Mouse (Mus musculus): ENCODE measurements around the gene Pycard. TPM values are rescaled to one million over a fixed set of nuclear protein-coding genes. Genes with fewer than 3 reads are reported as not detected.

The Pycard gene
- polyA plus RNA-seq, 1 experiment from 2014 or later = 387 TPM

- no peak for DNase-seq (ENCODE audit: low spot score)
Measured at GRCm38 (mm10) chr7:128003688-128004087, 10.0 kb upstream of the Pycard start, which contains the start of gene Trim72. Trim72 (plus strand) TSS chr7:128003949.

GRCm38 (mm10) chr7:128003098-128003497, 9.4 kb upstream of the Pycard start:
- no peak for DNase-seq (ENCODE audit: low spot score)

GRCm38 (mm10) chr7:128000068-128000950, 6.6 kb upstream of the Pycard start:
- no peak for DNase-seq (ENCODE audit: low spot score)

- DNase-seq (ENCODE audit: low spot score) = no peak
Measured at GRCm38 (mm10) chr7:127999436-127999835, 5.8 kb upstream of the Pycard start.

GRCm38 (mm10) chr7:127992488-127993340, 953 bp downstream of the Pycard start:
- peak; percentile 69 for DNase-seq (ENCODE audit: low spot score)

GRCm38 (mm10) chr7:127991643-127992487, 1.8 kb downstream of the Pycard start:
- DNase-seq (ENCODE audit: low spot score) = peak; percentile 80

- no peak for DNase-seq (ENCODE audit: low spot score)
Measured at GRCm38 (mm10) chr7:127988904-127989303, 4.8 kb downstream of the Pycard start.

- no peak for DNase-seq (ENCODE audit: low spot score)
Measured at GRCm38 (mm10) chr7:127980606-127981005, 13.1 kb downstream of the Pycard start.

- DNase-seq (ENCODE audit: low spot score) = no peak
Measured at GRCm38 (mm10) chr7:127978856-127979255, 14.8 kb downstream of the Pycard start.

- DNase-seq (ENCODE audit: low spot score) = no peak
Measured at GRCm38 (mm10) chr7:127974413-127974930, 19.2 kb downstream of the Pycard start.

GRCm38 (mm10) chr7:127967922-127968828, 25.5 kb downstream of the Pycard start:
- DNase-seq (ENCODE audit: low spot score) = peak; percentile 63

- DNase-seq (ENCODE audit: low spot score) = peak; percentile 94
Measured at GRCm38 (mm10) chr7:127967004-127967921, 26.4 kb downstream of the Pycard start, which contains the start of gene Fus. Fus (plus strand) TSS chr7:127967457.

GRCm38 (mm10) chr7:127966371-127966918, 27.2 kb downstream of the Pycard start:
- peak; percentile 40 for DNase-seq (ENCODE audit: low spot score)

GRCm38 (mm10) chr7:127959364-127959763, 34.3 kb downstream of the Pycard start:
- DNase-seq (ENCODE audit: low spot score) = no peak

- peak; percentile 62 for DNase-seq (ENCODE audit: low spot score)
Measured at GRCm38 (mm10) chr7:127952864-127953581, 40.6 kb downstream of the Pycard start.

GRCm38 (mm10) chr7:127946470-127947023, 47.1 kb downstream of the Pycard start, which contains the start of gene Prss36:
Prss36 (minus strand) TSS chr7:127946725.
- no peak for DNase-seq (ENCODE audit: low spot score)

GRCm38 (mm10) chr7:127944614-127945013, 49.1 kb downstream of the Pycard start:
- no peak for DNase-seq (ENCODE audit: low spot score)

Data from thymus, postnatal 0 days (tissue).